Mouse (Mus musculus) right cerebral cortex, postnatal 25 days (tissue): ENCODE results near the gene Nacc1.

Source experiments
- DNase-seq: peaks from one replicate; pipeline ENCODE4 v3.0.0; 2022

The Nacc1 gene

GRCm38 (mm10) chr8:84687705-84688100 is at the start of gene Nacc1:
TSS of gene Nacc1 (minus strand) at chr8:84687862.
- peak; percentile 89 for DNase-seq

- no peak for DNase-seq
Observed at GRCm38 (mm10) chr8:84736521-84736920, 48.9 kb upstream of the Nacc1 start.

GRCm38 (mm10) chr8:84735597-84735996 is 47.9 kb upstream of the Nacc1 start:
- no peak for DNase-seq

GRCm38 (mm10) chr8:84734680-84735079 is 47.0 kb upstream of the Nacc1 start:
- no peak for DNase-seq

GRCm38 (mm10) chr8:84733959-84734358 is 46.3 kb upstream of the Nacc1 start:
- no peak for DNase-seq

DNA sequence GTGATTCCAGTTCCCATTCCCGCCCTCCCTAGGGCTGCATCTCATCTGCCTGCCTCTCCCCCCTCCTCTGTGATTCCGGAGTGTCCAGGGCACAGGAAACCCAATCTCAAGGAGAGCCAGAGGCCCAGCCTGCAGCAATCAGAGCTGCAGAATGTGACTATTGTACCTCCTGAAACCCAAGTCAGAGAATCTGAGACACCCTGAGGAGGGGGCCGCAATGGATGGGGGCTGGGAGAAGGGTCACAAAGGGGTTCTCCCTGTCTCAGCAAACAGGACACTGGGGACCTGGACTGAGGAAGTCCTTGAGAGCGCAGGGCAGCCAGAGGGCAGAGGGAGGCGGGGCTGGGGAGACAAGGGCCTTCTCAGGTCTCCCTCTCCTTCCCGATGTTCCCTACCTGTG is 45.3 kb upstream of the Nacc1 start:
- DNase-seq: no peak

GRCm38 (mm10) chr8:84732545-84732944 is 44.9 kb upstream of the Nacc1 start:
- no peak for DNase-seq

DNA sequence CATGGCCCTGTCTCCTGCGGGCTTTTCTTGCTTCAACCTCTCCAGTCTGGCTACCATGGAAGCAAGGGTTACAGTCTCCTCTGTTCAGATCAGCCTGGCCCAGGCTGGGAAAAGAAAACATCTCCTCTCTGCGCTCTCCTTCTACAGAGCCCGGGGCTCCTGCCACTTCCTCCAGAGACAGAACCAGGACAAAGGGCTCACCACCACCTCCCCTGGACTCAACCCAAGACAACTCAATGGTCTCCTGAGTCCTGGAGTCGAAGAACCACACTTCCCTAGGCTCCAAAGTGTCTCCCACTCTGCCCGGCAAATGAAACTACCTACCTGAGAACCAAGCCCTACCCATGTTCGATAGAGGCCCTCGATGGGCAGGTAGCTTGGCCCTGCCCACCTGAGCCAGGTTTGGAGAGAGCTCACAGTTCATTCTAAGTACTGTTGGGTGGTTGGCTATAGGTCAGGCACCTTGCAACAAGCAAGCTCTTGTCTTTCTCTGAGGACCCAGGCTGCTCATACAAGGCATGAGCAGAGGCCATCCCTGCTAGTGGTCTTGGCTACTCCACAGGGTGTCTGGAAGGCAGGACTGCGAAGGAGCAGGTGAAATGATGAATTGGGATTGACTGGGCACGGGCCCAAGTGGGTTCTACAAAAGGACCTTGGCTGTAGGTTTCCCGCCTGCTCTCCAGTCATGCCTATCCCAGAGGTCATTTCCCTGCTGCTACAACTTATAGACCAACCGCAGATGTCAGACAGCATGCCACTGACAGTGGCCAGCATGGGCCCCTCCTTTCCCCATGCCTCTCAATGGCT is 43.9 kb upstream of the Nacc1 start:
- no peak for DNase-seq

- DNase-seq: no peak
Observed at GRCm38 (mm10) chr8:84730541-84731370, 43.1 kb upstream of the Nacc1 start.

- no peak for DNase-seq
Observed at GRCm38 (mm10) chr8:84729921-84730362, 42.3 kb upstream of the Nacc1 start.

DNA sequence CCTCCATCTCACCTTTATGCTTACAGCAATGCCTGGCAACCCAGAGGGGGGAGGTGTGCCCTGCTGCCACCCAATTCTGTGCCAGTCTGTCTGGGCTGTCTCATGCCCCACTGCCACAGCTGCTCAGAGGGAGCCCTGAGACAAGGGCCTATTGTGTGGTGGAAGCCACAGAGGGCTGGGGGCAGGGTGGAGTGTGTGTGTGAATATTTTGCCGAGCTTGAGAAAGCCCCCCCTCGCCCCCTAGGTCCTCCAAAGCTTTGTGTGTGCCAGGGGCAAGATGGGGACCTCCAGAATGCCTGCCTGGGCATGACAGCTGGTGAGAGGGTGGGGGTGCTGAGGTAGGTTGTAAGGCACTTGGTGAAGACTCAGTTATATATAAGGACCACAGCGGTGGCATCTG is 40.8 kb upstream of the Nacc1 start:
- DNase-seq: no peak

DNA sequence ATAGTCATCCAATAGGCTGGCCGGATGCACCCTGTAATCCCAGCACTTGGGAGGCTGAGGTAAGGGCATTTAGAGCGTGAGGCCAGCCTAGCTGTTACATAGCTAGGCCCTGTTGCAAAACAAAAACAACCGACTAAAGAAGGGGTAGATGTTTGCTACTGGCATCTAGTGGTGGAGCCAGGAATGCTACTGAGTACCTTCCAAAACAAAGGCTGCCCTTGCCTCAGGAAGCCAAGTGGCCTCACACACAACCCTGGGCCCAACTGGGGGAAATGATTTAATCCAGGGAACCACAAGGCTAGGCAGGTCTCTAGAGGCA is 38.2 kb upstream of the Nacc1 start:
- no peak for DNase-seq

- DNase-seq: no peak
Observed at GRCm38 (mm10) chr8:84725246-84725940, 37.7 kb upstream of the Nacc1 start.

DNA sequence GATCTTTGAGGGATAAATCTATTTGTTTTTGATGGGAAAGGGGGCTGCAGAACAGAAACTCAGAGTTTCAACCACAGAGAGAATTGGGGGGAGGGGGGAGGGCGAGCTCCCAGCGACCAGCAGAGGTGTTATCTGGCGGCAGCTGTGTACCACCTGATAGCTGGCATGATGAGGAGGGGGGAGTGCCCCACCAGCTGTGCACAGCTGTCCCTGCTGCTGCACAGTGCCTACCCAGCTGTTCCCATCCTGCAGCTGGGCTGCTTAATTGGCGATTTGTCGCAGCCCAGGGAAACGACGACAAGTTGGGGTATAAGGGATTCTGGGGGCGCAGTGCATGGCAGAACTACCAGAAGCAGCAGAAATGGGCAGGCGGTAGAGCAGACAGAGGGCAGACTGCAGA is 37.0 kb upstream of the Nacc1 start:
- no peak for DNase-seq

DNA sequence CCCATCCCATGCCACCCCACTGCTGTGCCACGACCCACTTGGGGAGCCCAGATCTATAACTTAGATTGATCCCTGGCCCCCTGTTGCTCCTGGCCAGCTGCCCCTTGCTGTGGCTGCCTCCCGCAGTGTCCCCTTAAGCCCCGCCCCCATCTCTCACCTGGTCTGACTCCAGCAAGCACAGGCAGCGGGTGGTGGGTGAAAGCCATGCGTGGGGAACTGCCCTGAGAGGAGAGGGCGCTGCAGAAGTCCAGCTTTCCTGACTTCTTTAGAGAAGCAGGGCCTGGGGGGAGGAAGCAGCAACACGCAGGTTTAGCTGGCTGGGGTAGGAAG is 35.9 kb upstream of the Nacc1 start:
- no peak for DNase-seq

DNA sequence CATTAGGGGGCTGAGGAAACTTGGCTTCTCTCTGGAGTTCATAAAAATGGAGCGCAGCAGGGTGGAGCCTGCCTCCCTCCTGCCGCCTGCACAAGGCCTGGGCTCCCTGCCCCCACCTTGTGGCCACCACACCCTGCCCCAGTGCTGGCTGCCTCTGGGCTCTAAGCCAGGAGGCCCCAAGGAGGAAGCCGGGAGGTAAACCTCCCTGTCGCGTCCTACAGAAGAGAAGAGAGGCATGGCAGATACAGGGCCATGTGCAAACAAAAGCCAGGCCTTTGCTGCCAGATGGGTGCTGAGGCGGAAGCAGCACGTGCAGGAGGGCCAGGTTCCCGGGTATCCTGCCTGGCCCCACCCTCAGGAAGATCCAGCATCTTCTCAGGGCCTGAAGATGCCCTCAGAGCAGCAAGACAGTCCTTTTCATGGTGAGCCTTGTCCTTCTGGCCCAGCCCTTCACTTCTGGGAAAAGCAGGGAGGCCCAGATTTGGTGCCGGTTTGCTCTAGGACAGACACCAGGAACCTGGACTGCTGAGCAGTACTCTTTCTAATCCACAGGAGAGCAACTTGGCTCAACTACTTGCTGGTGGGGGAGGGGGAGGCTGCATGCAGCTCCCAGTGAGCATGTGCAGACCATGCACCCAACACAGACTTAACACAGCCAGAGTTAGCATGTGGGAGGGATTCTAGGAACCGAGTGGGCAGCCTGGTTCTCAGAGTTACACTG is 35.3 kb upstream of the Nacc1 start, which contains the start of gene G430095P16Rik:
Gene G430095P16Rik, plus strand, starts transcription at position 158 of the 721 bp plus-strand sequence.
- no peak for DNase-seq

GRCm38 (mm10) chr8:84722530-84722849 is 34.8 kb upstream of the Nacc1 start:
- no peak for DNase-seq

- DNase-seq: no peak
Observed at GRCm38 (mm10) chr8:84718959-84719690, 31.5 kb upstream of the Nacc1 start.

- no peak for DNase-seq
Observed at GRCm38 (mm10) chr8:84718476-84718875, 30.8 kb upstream of the Nacc1 start.

DNA sequence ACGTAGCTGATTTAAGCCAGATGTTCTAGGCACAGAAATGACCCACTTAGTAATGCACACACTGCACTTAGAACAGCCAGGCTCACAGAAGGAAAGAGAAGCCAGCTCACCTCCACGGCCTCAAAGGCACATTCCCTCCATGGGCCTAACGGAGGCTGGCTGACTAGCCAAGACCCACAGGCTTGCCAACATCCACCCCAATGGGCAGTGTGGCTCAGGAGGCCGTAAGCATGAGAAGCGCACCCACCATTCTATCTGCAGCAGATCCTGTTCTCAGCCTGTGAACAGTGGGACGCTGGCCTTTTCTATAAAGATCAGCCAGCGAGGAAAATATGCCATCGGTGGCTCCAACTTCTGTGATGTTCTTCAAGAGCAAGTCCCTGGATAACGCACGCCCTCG is 29.1 kb upstream of the Nacc1 start:
- no peak for DNase-seq

DNA sequence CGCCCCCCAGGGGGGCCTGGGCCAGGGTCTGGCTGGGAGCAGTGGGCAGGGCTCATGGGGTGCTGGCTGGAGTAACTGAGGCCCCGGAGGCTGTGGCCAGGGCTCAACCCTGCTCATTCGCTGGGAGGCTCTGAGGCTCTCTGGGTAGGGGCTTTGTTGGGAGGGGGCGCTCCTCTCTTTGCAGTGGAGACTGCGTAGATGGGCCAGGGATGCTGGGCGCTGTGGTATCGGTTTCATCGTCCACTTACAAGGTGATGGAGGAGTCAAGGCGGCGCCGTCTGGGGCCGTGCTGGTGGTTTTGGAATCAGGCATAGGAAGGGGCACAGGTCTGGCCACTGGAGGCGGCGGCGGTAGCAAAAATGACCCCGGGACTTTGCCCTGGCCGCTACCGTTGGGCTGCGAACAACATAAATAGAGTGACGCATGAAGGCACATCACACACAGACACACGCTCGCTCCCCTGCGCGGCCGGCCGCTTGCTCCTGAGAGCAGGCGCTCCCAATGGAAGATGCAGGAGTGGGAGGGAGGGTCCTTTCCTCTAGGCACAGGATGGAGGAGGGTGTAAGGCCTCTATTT is 28.3 kb upstream of the Nacc1 start:
- no peak for DNase-seq

DNA sequence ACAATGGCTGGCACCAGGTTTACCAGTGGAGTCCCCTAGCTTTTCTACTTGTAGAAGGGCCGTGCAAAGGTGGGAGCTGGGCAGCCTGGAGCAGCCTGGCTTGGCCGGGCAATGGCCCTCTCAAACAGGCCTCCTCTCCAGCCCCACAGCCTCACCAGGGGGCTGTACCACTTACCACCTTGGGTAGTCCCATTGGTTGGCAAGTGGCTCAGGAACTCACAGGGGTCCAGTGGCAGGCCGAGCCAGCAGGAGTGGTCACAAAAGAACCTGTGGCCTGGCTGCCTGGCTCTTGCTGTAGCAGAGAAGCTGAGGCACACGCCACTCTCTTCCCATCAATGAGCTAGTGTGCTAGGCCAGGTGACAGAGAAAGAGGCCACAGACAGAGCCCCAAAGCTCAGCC is 26.5 kb upstream of the Nacc1 start:
- DNase-seq: no peak
